Mouse (Mus musculus) olfactory bulb, adult 2 months (tissue): Measurements from ENCODE around the gene Olfr1191-ps1. TPM values are rescaled to one million over a fixed set of nuclear protein-coding genes. Genes with fewer than 3 reads are reported as not detected.
"Not testable (repeated sequence)": the region's sequence is repeated elsewhere in the genome, so short reads cannot be mapped to it uniquely, and the experiment has no call there.

ENCODE experiments used
- H3K27ac ChIP-seq: fragments of 200-500 bp; 2 replicates; pipeline ENCODE4 v1.5.1; 2012; ENCODE audit warnings: low read depth, low read length; ENCODE audit not compliant: insufficient read depth
- H3K4me1 ChIP-seq: fragments of 200-500 bp; 2 replicates; pipeline ENCODE4 v1.6.1; 2012; ENCODE audit warnings: low read length; ENCODE audit not compliant: control insufficient read depth, insufficient read depth
- H3K4me3 ChIP-seq: fragments of 200-500 bp; 2 replicates; pipeline ENCODE4 v1.5.1; 2012; ENCODE audit warnings: mild to moderate bottlenecking, low read depth, low read length, moderate library complexity; ENCODE audit not compliant: insufficient read depth
- CTCF ChIP-seq: fragments of 200-500 bp; IDR thresholded peaks from 2 replicates; pipeline ENCODE4 v1.5.1; 2012; ENCODE audit warnings: low read depth, mild to moderate bottlenecking, low read length, moderate library complexity; ENCODE audit not compliant: insufficient read depth
- POLR2A ChIP-seq: fragments of 200-500 bp; IDR thresholded peaks from 2 replicates; pipeline ENCODE4 v1.6.1; 2012; ENCODE audit warnings: mild to moderate bottlenecking, low read depth, low read length, moderate library complexity; ENCODE audit not compliant: insufficient read depth
- WGBS: fragments of 180-500 bp; shearing (Covaris S2); methylation state at CpG from one replicate; pipeline ENCODE4 v1.1.7; 2018; 5-methylcytosine and 5-hydroxymethylcytosine counted together
- polyA plus RNA-seq: library from polyadenylated mRNA; stranded (reverse); fragments of >200 nt; gene quantifications from 2 replicates; pipeline ENCODE4 v1.2.4, GENCODE M21; 2012; ENCODE audit warnings: low replicate concordance; ENCODE audit not compliant: missing spikeins, insufficient read depth, insufficient read length

Gene Olfr1191-ps1
- not detected in 2 replicates for polyA plus RNA-seq

GRCm38 (mm10) chr2:88640242-88640641, at the start of gene Olfr1191-ps1:
Gene Olfr1191-ps1, plus strand, starts transcription at chr2:88640542.
- 87% methylated on average over 1 of the region's 1 CpGs for WGBS

GRCm38 (mm10) chr2:88648209-88648608, 7.9 kb downstream of the Olfr1191-ps1 start, which contains the start of gene Olfr1192-ps1:
Gene Olfr1192-ps1, plus strand, starts transcription at chr2:88648509.
- TF ChIP-seq CTCF: no peak
- TF ChIP-seq POLR2A: no peak

More at GRCm38 (mm10) chr2:88640242-88640641, at the start of gene Olfr1191-ps1:
- H3K4me1 ChIP-seq, H3K4me3 ChIP-seq, H3K27ac ChIP-seq: not testable (repeated sequence)

GRCm38 (mm10) chr2:88675328-88675727, 35.0 kb downstream of the Olfr1191-ps1 start, which contains the start of gene Olfr1193:
Gene Olfr1193, plus strand, starts transcription at chr2:88675628.
- not testable (repeated sequence) for H3K27ac ChIP-seq, H3K4me1 ChIP-seq, H3K4me3 ChIP-seq

More at GRCm38 (mm10) chr2:88648209-88648608, 7.9 kb downstream of the Olfr1191-ps1 start, which contains the start of gene Olfr1192-ps1:
- H3K4me3 ChIP-seq: no peak within 1 kb of the TSS
- no peaks in the 10 kb centered on the region for H3K4me1 ChIP-seq
- H3K27ac ChIP-seq: no peak within 1 kb of the TSS
- WGBS: 17% methylated on average over 1 of the region's 1 CpGs

DNA sequence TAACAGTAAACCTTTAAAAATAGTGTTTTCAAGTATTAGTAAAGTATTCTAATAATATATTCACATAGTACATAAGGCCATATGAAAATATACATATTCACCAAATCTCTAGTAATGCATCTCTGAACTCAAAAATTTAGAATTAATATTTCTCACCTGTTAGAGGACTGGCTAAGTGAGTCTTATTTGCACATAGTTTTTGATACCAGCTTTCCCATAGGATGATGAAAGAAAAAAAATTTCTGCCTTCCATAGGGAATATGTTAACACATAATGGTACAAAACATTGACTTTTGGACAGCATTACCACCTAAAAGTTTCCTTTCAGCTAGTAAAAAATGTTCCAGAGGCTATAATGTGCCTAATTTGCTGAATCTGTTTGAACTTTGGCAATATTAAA, 48.7 kb downstream of the Olfr1191-ps1 start, which contains the start of gene Olfr1195:
TSS of gene Olfr1195 (minus strand) at position 101 of the 400 bp plus-strand sequence.
- Histone ChIP-seq H3K27ac (no peak within 1 kb of the TSS), H3K4me1 (no peaks in the 10 kb centered on the region), H3K4me3 (no peak within 1 kb of the TSS)
- no peak for TF ChIP-seq CTCF
- TF ChIP-seq POLR2A: no peak

Other genes starting within 250 kb of the Olfr1191-ps1 start
- gene Olfr1179, start 234.1 kb upstream of the Olfr1191-ps1 start, polyA plus RNA-seq: not detected in 2 replicates
- gene Olfr1180, start 221.4 kb upstream of the Olfr1191-ps1 start, polyA plus RNA-seq: not detected in 2 replicates
- not detected in 2 replicates for gene Olfr1181, start 214.4 kb upstream of the Olfr1191-ps1 start, polyA plus RNA-seq
- gene Gm13757, start 191.4 kb upstream of the Olfr1191-ps1 start, polyA plus RNA-seq: not detected in 2 replicates
- gene Olfr1183, start 185.7 kb upstream of the Olfr1191-ps1 start, polyA plus RNA-seq: not detected in 2 replicates
- not detected in 2 replicates for gene Olfr1184, start 156.9 kb upstream of the Olfr1191-ps1 start, polyA plus RNA-seq
- not detected in 2 replicates for gene Olfr1185-ps1, start 147.2 kb upstream of the Olfr1191-ps1 start, polyA plus RNA-seq
- gene Olfr1186, start 122.0 kb upstream of the Olfr1191-ps1 start, polyA plus RNA-seq: not detected in 2 replicates
- gene Olfr1188, start 83.6 kb upstream of the Olfr1191-ps1 start, polyA plus RNA-seq: not detected in 2 replicates
- gene Olfr1189, start 54.1 kb upstream of the Olfr1191-ps1 start, polyA plus RNA-seq: not detected in 2 replicates
- 63.7 TPM in 1 of 2 replicates, not detected in the other for gene Olfr1192-ps1, start 8.0 kb downstream of the Olfr1191-ps1 start, polyA plus RNA-seq
- not detected in 2 replicates for gene Olfr1193, start 35.1 kb downstream of the Olfr1191-ps1 start, polyA plus RNA-seq
- gene Olfr1195, start 48.6 kb downstream of the Olfr1191-ps1 start, polyA plus RNA-seq: not detected in 2 replicates
- not detected in 2 replicates for gene Olfr1196, start 64.1 kb downstream of the Olfr1191-ps1 start, polyA plus RNA-seq
- not detected in 2 replicates for gene Olfr1197, start 91.8 kb downstream of the Olfr1191-ps1 start, polyA plus RNA-seq
- gene Olfr1198, start 110.8 kb downstream of the Olfr1191-ps1 start, polyA plus RNA-seq: not detected in 2 replicates
- gene Olfr1199, start 119.9 kb downstream of the Olfr1191-ps1 start, polyA plus RNA-seq: not detected in 2 replicates
- not detected in 2 replicates for gene Olfr1200, start 129.9 kb downstream of the Olfr1191-ps1 start, polyA plus RNA-seq
- gene Olfr1201, start 152.5 kb downstream of the Olfr1191-ps1 start, polyA plus RNA-seq: not detected in 2 replicates
- gene Olfr1202, start 174.0 kb downstream of the Olfr1191-ps1 start, polyA plus RNA-seq: not detected in 2 replicates
- not detected in 2 replicates for gene Olfr1205, start 189.2 kb downstream of the Olfr1191-ps1 start, polyA plus RNA-seq
- not detected in 2 replicates for gene Olfr1204, start 208.8 kb downstream of the Olfr1191-ps1 start, polyA plus RNA-seq
- gene Olfr1206, start 222.7 kb downstream of the Olfr1191-ps1 start, polyA plus RNA-seq: not detected in 2 replicates